In the genomic region with DNA sequence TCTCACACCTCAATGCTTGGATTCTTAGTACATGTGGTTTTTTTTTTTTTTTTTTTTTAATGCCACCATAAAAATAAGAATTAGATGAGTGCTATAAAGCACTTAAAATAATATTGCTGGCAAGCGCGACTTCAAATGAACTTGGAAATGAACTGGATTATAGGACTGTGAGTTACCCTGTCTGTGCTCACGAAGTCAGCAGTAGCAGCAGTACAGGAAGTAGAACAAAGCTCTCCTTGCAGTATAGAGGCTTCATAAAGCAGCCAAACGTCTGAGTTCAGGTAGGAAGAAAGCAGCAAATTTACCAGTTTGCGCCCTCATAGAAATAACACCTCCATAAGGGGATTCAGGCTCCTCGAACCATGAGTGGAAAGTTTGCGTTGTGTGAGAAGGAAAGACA, we compare ENCODE assay signal across 21 mouse cellular contexts.
DNase-seq lines count a peak whose midpoint lies in the region; ATAC-seq and TF ChIP-seq lines count a peak whose summit lies in the region.
"Had no signal": no experiment of that assay in that cellular context is flagged by ENCODE, and none has a peak within 500 bp of the region (broad histone marks: within the 10 kb centered on the region; RNA-seq: fewer than 3 reads in every experiment).

No protein-coding gene starts in this region.

- no peak overlapping the region for H3K4me2 ChIP-seq in intestine, embryonic 16.5 days (ENCODE audit: low read depth, low read length)
- no peak overlapping the region for H3K4me2 ChIP-seq in intestine, embryonic 15.5 days (replicated peaks)
- H3K4me2 ChIP-seq in intestine, postnatal 0 days (replicated peaks; ENCODE audit: low read depth): no peak overlapping the region

- intact Hi-C loops in heart, postnatal 25 days (cut with DNase I): no loop called here

- H3K27ac ChIP-seq in intestine, embryonic 16.5 days (ENCODE audit: low read length): no peak overlapping the region
- no peak overlapping the region for H3K27ac ChIP-seq in intestine, embryonic 15.5 days
- H3K27ac ChIP-seq in intestine, postnatal 0 days (ENCODE audit: low read depth, low read length): no peak overlapping the region

- 83% methylated on average over 7 of the region's 7 CpGs for WGBS in intestine, embryonic 16.5 days
- WGBS in intestine, embryonic 15.5 days: 84% methylated on average over 7 of the region's 7 CpGs
- 66% methylated on average over 7 of the region's 7 CpGs for WGBS in intestine, postnatal 0 days

- 0 out of 2 replicates have a peak, but pooled peaks cover 3% of the 10 kb centered on the region for H3K4me1 ChIP-seq in intestine, embryonic 16.5 days (ENCODE audit: control insufficient read depth, insufficient read depth, low read length)
- no peaks in the 10 kb centered on the region for H3K4me1 ChIP-seq in intestine, embryonic 15.5 days (replicated peaks)
- no peaks in the 10 kb centered on the region for H3K4me1 ChIP-seq in intestine, postnatal 0 days (replicated peaks; ENCODE audit: control insufficient read depth, insufficient read depth, low read length)

- H3K9ac ChIP-seq in intestine, embryonic 16.5 days (ENCODE audit: low read depth, low read length): no peak overlapping the region
- no peak overlapping the region for H3K9ac ChIP-seq in intestine, embryonic 15.5 days
- no peak overlapping the region for H3K9ac ChIP-seq in intestine, postnatal 0 days (ENCODE audit: low read depth, low read length)

- H3K4me3 ChIP-seq in intestine, embryonic 16.5 days (ENCODE audit: low read length): no peak overlapping the region
- no peak overlapping the region for H3K4me3 ChIP-seq in intestine, embryonic 15.5 days (replicated peaks)
- H3K4me3 ChIP-seq in intestine, postnatal 0 days (ENCODE audit: low read depth, low read length): no peak overlapping the region

- no peaks in the 10 kb centered on the region for H3K36me3 ChIP-seq in intestine, embryonic 16.5 days (ENCODE audit: control insufficient read depth, insufficient read depth, low read length)
- H3K36me3 ChIP-seq in intestine, embryonic 15.5 days: no peaks in the 10 kb centered on the region
- 0 out of 2 replicates have a peak, but pooled peaks cover 3% of the 10 kb centered on the region for H3K36me3 ChIP-seq in intestine, postnatal 0 days (ENCODE audit: control insufficient read depth, insufficient read depth)
- H3K36me3 ChIP-seq: G1E had no signal

- DNase-seq in heart, adult 11 months: peak; percentile 62
- no peak for DNase-seq in heart, postnatal 25 days (ENCODE audit: low spot score)
- no peak for DNase-seq in spleen, adult 12 weeks (ENCODE audit: low spot score)
- DNase-seq: adrenal gland, adult 2 months; adrenal gland, adult 8-10 months; adrenal gland, postnatal 10 days; adrenal gland, postnatal 14 days; adrenal gland, postnatal 25 days; adrenal gland, postnatal 36 days; B cell, adult 2 months; cerebellum, adult 11 months; cerebellum, adult 11-12 months; cerebellum, adult 18-20 months had no signal

- 0 out of 2 replicates have a peak, but pooled peaks have one; percentile 24 for ATAC-seq in intestine, embryonic 16.5 days
- ATAC-seq in intestine, embryonic 15.5 days: no peak
- ATAC-seq in intestine, postnatal 0 days: peak; percentile 59; the same call in 1 of the 2 replicates
- ATAC-seq: activated CD4-positive, CD25-positive, alpha-beta regulatory T cell, adult 4 months; CD4-positive, CD25-positive, alpha-beta regulatory T cell, adult 4 months; Patski had no signal

- no peak for TF ChIP-seq CTCF in intestine, postnatal 0 days (IDR thresholded peaks at IDR 0.05; ENCODE audit: low read depth)

- no peaks in the 10 kb centered on the region for H3K27me3 ChIP-seq in intestine, embryonic 16.5 days (replicated peaks; ENCODE audit: control insufficient read depth, insufficient read depth, low read length)
- H3K27me3 ChIP-seq in intestine, embryonic 15.5 days (replicated peaks): no peaks in the 10 kb centered on the region
- H3K27me3 ChIP-seq in intestine, postnatal 0 days (replicated peaks; ENCODE audit: control insufficient read depth, insufficient read depth, low read length): no peaks in the 10 kb centered on the region
- H3K27me3 ChIP-seq: CH12.LX, Patski had no signal

- H3K9me3 ChIP-seq in intestine, embryonic 16.5 days (ENCODE audit: control insufficient read depth, low read length): peaks cover 8% of the 10 kb centered on the region
- no peaks in the 10 kb centered on the region for H3K9me3 ChIP-seq in intestine, embryonic 15.5 days
- peaks cover 7% of the 10 kb centered on the region; the same call in 1 of the 2 replicates for H3K9me3 ChIP-seq in intestine, postnatal 0 days (ENCODE audit: control insufficient read depth)
